Mouse (Mus musculus) stomach, postnatal 0 days (tissue): ENCODE measurements around the gene D930048N14Rik.

Experiments
- CTCF ChIP-seq: IDR thresholded peaks from 2 replicates; pipeline ENCODE4 v1.5.1; 2016; ENCODE audit warnings: antibody characterized with exemption, low read depth, mild to moderate bottlenecking, moderate library complexity
- EP300 ChIP-seq: optimal IDR thresholded peaks from 2 replicates; pipeline ENCODE3; 2016; ENCODE audit warnings: antibody characterized with exemption

- TF ChIP-seq CTCF = no peak
- TF ChIP-seq EP300 = no peak
Observed at GRCm38 (mm10) chr11:51627907-51628306, 22.8 kb upstream of the D930048N14Rik start.
